In genomic region chr2:25754201-25754600, GRCm38 (mm10) we compare ENCODE assay signal across 27 mouse cellular contexts. TPM values are rescaled to one million over a fixed set of nuclear protein-coding genes. Genes with fewer than 3 reads are reported as not detected.
"Had no signal": no experiment of that assay in that cellular context is flagged by ENCODE, and none has a peak within 500 bp of the region (broad histone marks: within the 10 kb centered on the region; RNA-seq: fewer than 3 reads in every experiment).

No protein-coding gene starts in this region.

- H3K4me1 ChIP-seq: midbrain, embryonic 10.5 days; midbrain, embryonic 12.5 days; neural tube, embryonic 13.5 days; neural tube, embryonic 15.5 days had no signal

- H3K27ac ChIP-seq: midbrain, embryonic 10.5 days; midbrain, embryonic 12.5 days; neural tube, embryonic 13.5 days; neural tube, embryonic 15.5 days had no signal

- H3K9me3 ChIP-seq: midbrain, embryonic 10.5 days; neural tube, embryonic 13.5 days; neural tube, embryonic 15.5 days had no signal

- H3K9ac ChIP-seq: lung, embryonic 14.5 days; midbrain, embryonic 12.5 days; neural tube, embryonic 13.5 days; neural tube, embryonic 15.5 days had no signal

- H3K27me3 ChIP-seq: midbrain, embryonic 12.5 days; neural tube, embryonic 13.5 days; neural tube, embryonic 15.5 days had no signal

- ATAC-seq: midbrain, embryonic 16.5 days had no signal

- H3K4me2 ChIP-seq: lung, embryonic 14.5 days; midbrain, embryonic 12.5 days; neural tube, embryonic 13.5 days; neural tube, embryonic 15.5 days had no signal

- H3K36me3 ChIP-seq: midbrain, embryonic 10.5 days; midbrain, embryonic 12.5 days; neural tube, embryonic 13.5 days; neural tube, embryonic 15.5 days had no signal

- H3K4me3 ChIP-seq: midbrain, embryonic 10.5 days; midbrain, embryonic 12.5 days; myocyte; neural tube, embryonic 13.5 days; neural tube, embryonic 15.5 days had no signal

- DNase-seq: lung, adult 18-20 months; lung, embryonic 14.5 days; lung, postnatal 10 days; lung, postnatal 4 days; midbrain, embryonic 14.5 days; retina, postnatal 1 day; right cerebral cortex, adult 18-20 months; right cerebral cortex, postnatal 25 days; right cerebral cortex, postnatal 4 days; spleen, adult 18-20 months; thymus, adult 18-20 months; thymus, postnatal 14 days; thymus, postnatal 36 days had no signal

RNA-seq across cellular contexts. Expression of gene Lcn3, which starts 11.2 kb away (rescaled TPM):
- total RNA-seq: megakaryocyte, adult 5-6 weeks; megakaryocyte-erythroid progenitor cell, adult 5-6 weeks had no signal
- polyA plus RNA-seq: lung, embryonic 14.5 days; lung, embryonic 16.5 days; midbrain, embryonic 10.5 days; midbrain, embryonic 12.5 days; midbrain, embryonic 14.5 days; midbrain, embryonic 16.5 days; myocyte; neural tube, embryonic 11.5 days; neural tube, embryonic 13.5 days; neural tube, embryonic 15.5 days; small intestine, adult 2 months; stomach, embryonic 14.5 days; stomach, embryonic 16.5 days had no signal

RNA-seq across cellular contexts. Expression of gene Obp2b, which starts 17.4 kb away (rescaled TPM):
- total RNA-seq: megakaryocyte, adult 5-6 weeks; megakaryocyte-erythroid progenitor cell, adult 5-6 weeks had no signal
- polyA plus RNA-seq: lung, embryonic 14.5 days; lung, embryonic 16.5 days; midbrain, embryonic 10.5 days; midbrain, embryonic 12.5 days; midbrain, embryonic 14.5 days; midbrain, embryonic 16.5 days; myocyte; neural tube, embryonic 11.5 days; neural tube, embryonic 13.5 days; neural tube, embryonic 15.5 days; small intestine, adult 2 months; stomach, embryonic 14.5 days; stomach, embryonic 16.5 days; thymus, postnatal 0 days had no signal

RNA-seq across cellular contexts. Expression of gene Lcn11, which starts 22.6 kb away (rescaled TPM):
- total RNA-seq: megakaryocyte, adult 5-6 weeks; megakaryocyte-erythroid progenitor cell, adult 5-6 weeks had no signal
- polyA plus RNA-seq: lung, embryonic 14.5 days; lung, embryonic 16.5 days; midbrain, embryonic 10.5 days; midbrain, embryonic 12.5 days; midbrain, embryonic 14.5 days; midbrain, embryonic 16.5 days; myocyte; neural tube, embryonic 11.5 days; neural tube, embryonic 13.5 days; neural tube, embryonic 15.5 days; small intestine, adult 2 months; stomach, embryonic 14.5 days; stomach, embryonic 16.5 days had no signal

RNA-seq across cellular contexts. Expression of gene Gm13539, which starts 27.9 kb away (rescaled TPM):
- total RNA-seq: megakaryocyte, adult 5-6 weeks; megakaryocyte-erythroid progenitor cell, adult 5-6 weeks had no signal
- polyA plus RNA-seq: lung, embryonic 14.5 days; lung, embryonic 16.5 days; midbrain, embryonic 10.5 days; midbrain, embryonic 12.5 days; midbrain, embryonic 14.5 days; midbrain, embryonic 16.5 days; neural tube, embryonic 11.5 days; neural tube, embryonic 13.5 days; neural tube, embryonic 15.5 days; small intestine, adult 2 months; stomach, embryonic 14.5 days; stomach, embryonic 16.5 days had no signal
